Mouse (Mus musculus) CH12.LX (cell line): ENCODE results near the gene Caskin1.

Experiments used
- CTCF ChIP-seq, 2 experiments: IDR thresholded peaks in 1 of 2; conservative IDR thresholded peaks in 1 of 2; 2 replicates each; pipeline ENCODE4 v1.5.1; 2011 to 2012; ENCODE audit warnings: low read depth in 2 of 2, low read length in 2 of 2, improper control_type of control experiment in 1 of 2, inconsistent platforms in 1 of 2, mild to moderate bottlenecking in 1 of 2, moderate library complexity in 1 of 2
- ELF1 ChIP-seq: IDR thresholded peaks from 2 replicates; pipeline ENCODE4 v1.6.1; 2014; ENCODE audit warnings: low read depth, mild to moderate bottlenecking, inconsistent platforms, low read length, improper control_type of control experiment
- EP300 ChIP-seq: IDR thresholded peaks from 2 replicates; pipeline ENCODE4 v1.6.1; 2011; ENCODE audit warnings: low read length, improper control_type of control experiment
- MAX ChIP-seq: IDR thresholded peaks from 2 replicates; pipeline ENCODE4 v1.6.1; 2011; ENCODE audit warnings: low read length, improper control_type of control experiment
- MEF2A ChIP-seq: IDR thresholded peaks from 2 replicates; pipeline ENCODE4 v1.6.1; 2014; ENCODE audit warnings: low read depth, mild to moderate bottlenecking, inconsistent platforms, low read length, improper control_type of control experiment, borderline replicate concordance
- POLR2A ChIP-seq: IDR thresholded peaks from 2 replicates; pipeline ENCODE4 v1.6.1; 2011; ENCODE audit warnings: low read depth, mild to moderate bottlenecking, improper control_type of control experiment, low read length
- POLR2AphosphoS2 ChIP-seq: IDR thresholded peaks from 2 replicates; pipeline ENCODE4 v1.6.1; 2011; ENCODE audit warnings: low read depth, low read length, improper control_type of control experiment
- SMC3 ChIP-seq: IDR thresholded peaks from 2 replicates; pipeline ENCODE4 v1.6.1; 2011; ENCODE audit warnings: low read depth, low read length, improper control_type of control experiment
- TBP ChIP-seq: conservative IDR thresholded peaks from 2 replicates; pipeline ENCODE4 v1.6.1; 2011; ENCODE audit warnings: low read depth, low read length, improper control_type of control experiment

GRCm38 (mm10) chr17:24477053-24477984, 11.1 kb upstream of the Caskin1 start:
- no peak for TF ChIP-seq CTCF (conservative IDR thresholded peaks at IDR 0.05 in 1 of 2, IDR thresholded peaks at IDR 0.05 in 1 of 2; ENCODE audit: low read depth in 2 of 2, low read length in 2 of 2)
- TF ChIP-seq EP300, result no peak
- TF ChIP-seq POLR2A, result no peak
- no peak for TF ChIP-seq ELF1
- TF ChIP-seq MAX, result no peak
- no peak for TF ChIP-seq MEF2A
- no peak for TF ChIP-seq SMC3
- TF ChIP-seq TBP, result no peak
- no peak for TF ChIP-seq POLR2AphosphoS2
